Mouse (Mus musculus) CH12.LX (cell line): ENCODE data around the gene Nr2e1. TPM values are rescaled to one million over a fixed set of nuclear protein-coding genes. Genes with fewer than 3 reads are reported as not detected.

Experiments
- DNase-seq: peaks from one replicate; pipeline ENCODE4 v3.0.0-alpha.2; 2013; ENCODE audit errors: extremely low read depth
- H3K27ac ChIP-seq: 2 replicates; pipeline ENCODE4 v1.5.1; 2012; ENCODE audit warnings: low read depth, mild to moderate bottlenecking, control low read depth, moderate library complexity; ENCODE audit not compliant: insufficient read depth
- H3K27me3 ChIP-seq: replicated peaks from 2 replicates; pipeline ENCODE3; 2012; ENCODE audit warnings: inconsistent platforms
- H3K36me3 ChIP-seq, 2 experiments: replicated peaks in 1 of 2; 2 replicates each; pipeline versions ENCODE3 to v1.6.1; 2012; ENCODE audit warnings: inconsistent platforms in 1 of 2, low read length in 1 of 2, mild to moderate bottlenecking in 1 of 2, mixed read lengths in 1 of 2, moderate library complexity in 1 of 2; ENCODE audit not compliant: control insufficient read depth in 1 of 2, insufficient read depth in 1 of 2
- H3K4me1 ChIP-seq, 2 experiments: 2 replicates each; pipeline ENCODE4 v1.6.1; 2012; ENCODE audit warnings: inconsistent platforms in 1 of 2, moderate library complexity in 1 of 2; ENCODE audit not compliant: insufficient read depth in 2 of 2, control insufficient read depth in 1 of 2
- H3K4me2 ChIP-seq: 2 replicates; pipeline ENCODE4 v1.6.1; 2012; ENCODE audit warnings: low read depth, mild to moderate bottlenecking, control low read depth; ENCODE audit not compliant: poor library complexity, insufficient read depth, severe bottlenecking
- H3K4me3 ChIP-seq, 3 experiments: fragments of 150-350 bp in 1 of 3; sonication (generic) in 1 of 3; replicated peaks in 1 of 3; 2 replicates each; pipeline versions ENCODE3 to v1.5.1; 2011 to 2012; ENCODE audit warnings: low read depth in 2 of 3, low read length in 2 of 3, mild to moderate bottlenecking in 2 of 3, moderate library complexity in 2 of 3, control low read depth in 1 of 3, improper control_type of control experiment in 1 of 3, inconsistent platforms in 1 of 3, mixed read lengths in 1 of 3; ENCODE audit not compliant: poor library complexity in 1 of 3
- H3K79me2 ChIP-seq: replicated peaks from 2 replicates; pipeline ENCODE4 v1.6.1; 2012; ENCODE audit warnings: mild to moderate bottlenecking, moderate library complexity; ENCODE audit not compliant: control insufficient read depth, poor library complexity, insufficient read depth, severe bottlenecking; ENCODE audit errors: extremely low read depth
- H3K9ac ChIP-seq: 2 replicates; pipeline ENCODE4 v1.6.1; 2012; ENCODE audit warnings: low read depth, mild to moderate bottlenecking, control low read depth, moderate library complexity; ENCODE audit not compliant: insufficient read depth
- H3K9me3 ChIP-seq: replicated peaks from 2 replicates; pipeline ENCODE3; 2012; ENCODE audit warnings: low read length, inconsistent platforms, mixed read lengths
- CHD1 ChIP-seq: IDR thresholded peaks from 2 replicates; pipeline ENCODE4 v1.6.1; 2012; ENCODE audit warnings: low read depth, low read length, improper control_type of control experiment, inconsistent platforms
- CHD2 ChIP-seq: IDR thresholded peaks from 2 replicates; pipeline ENCODE4 v1.6.1; 2011; ENCODE audit warnings: low read length, improper control_type of control experiment
- CTCF ChIP-seq, 2 experiments: IDR thresholded peaks in 1 of 2; conservative IDR thresholded peaks in 1 of 2; 2 replicates each; pipeline ENCODE4 v1.5.1; 2011 to 2012; ENCODE audit warnings: low read depth in 2 of 2, low read length in 2 of 2, improper control_type of control experiment in 1 of 2, inconsistent platforms in 1 of 2, mild to moderate bottlenecking in 1 of 2, moderate library complexity in 1 of 2
- E2F4 ChIP-seq: IDR thresholded peaks from 2 replicates; pipeline ENCODE4 v1.6.1; 2011; ENCODE audit warnings: low read depth, low read length, improper control_type of control experiment; ENCODE audit not compliant: insufficient replicate concordance
- EP300 ChIP-seq: IDR thresholded peaks from 2 replicates; pipeline ENCODE4 v1.6.1; 2011; ENCODE audit warnings: low read length, improper control_type of control experiment
- HCFC1 ChIP-seq: IDR thresholded peaks from 2 replicates; pipeline ENCODE4 v1.6.1; 2012; ENCODE audit warnings: low read depth, mild to moderate bottlenecking, inconsistent platforms, low read length, improper control_type of control experiment
- IRF4 ChIP-seq: IDR thresholded peaks from 2 replicates; pipeline ENCODE4 v1.6.1; 2014; ENCODE audit warnings: low read depth, mild to moderate bottlenecking, inconsistent platforms, low read length, improper control_type of control experiment
- KAT2A ChIP-seq: IDR thresholded peaks from 2 replicates; pipeline ENCODE4 v1.6.1; 2012; ENCODE audit warnings: low read length, improper control_type of control experiment, inconsistent platforms; ENCODE audit not compliant: insufficient replicate concordance
- MAFK ChIP-seq: IDR thresholded peaks from 2 replicates; pipeline ENCODE4 v1.6.1; 2011; ENCODE audit warnings: low read length, improper control_type of control experiment; ENCODE audit not compliant: insufficient replicate concordance
- MAZ ChIP-seq: IDR thresholded peaks from 2 replicates; pipeline ENCODE4 v1.6.1; 2012; ENCODE audit warnings: low read depth, mild to moderate bottlenecking, inconsistent platforms, low read length, improper control_type of control experiment, moderate library complexity
- NELFE ChIP-seq: IDR thresholded peaks from 2 replicates; pipeline ENCODE4 v1.6.1; 2011; ENCODE audit warnings: low read depth, low read length, improper control_type of control experiment
- NRF1 ChIP-seq: IDR thresholded peaks from 2 replicates; pipeline ENCODE4 v1.6.1; 2014; ENCODE audit warnings: low read depth, mild to moderate bottlenecking, inconsistent platforms, low read length, improper control_type of control experiment, moderate library complexity
- PAX5 ChIP-seq: IDR thresholded peaks from 2 replicates; pipeline ENCODE4 v1.6.1; 2012; ENCODE audit warnings: low read length, inconsistent platforms, mixed read lengths
- POLR2AphosphoS2 ChIP-seq: IDR thresholded peaks from 2 replicates; pipeline ENCODE4 v1.6.1; 2011; ENCODE audit warnings: low read depth, low read length, improper control_type of control experiment
- RCOR1 ChIP-seq: conservative IDR thresholded peaks from 2 replicates; pipeline ENCODE4 v1.6.1; 2012; ENCODE audit warnings: low read depth, mild to moderate bottlenecking, inconsistent platforms, low read length, improper control_type of control experiment
- SIN3A ChIP-seq: IDR thresholded peaks from 2 replicates; pipeline ENCODE4 v1.6.1; 2012; ENCODE audit warnings: low read length, improper control_type of control experiment, inconsistent platforms
- SMC3 ChIP-seq: IDR thresholded peaks from 2 replicates; pipeline ENCODE4 v1.6.1; 2011; ENCODE audit warnings: low read depth, low read length, improper control_type of control experiment
- TBP ChIP-seq: conservative IDR thresholded peaks from 2 replicates; pipeline ENCODE4 v1.6.1; 2011; ENCODE audit warnings: low read depth, low read length, improper control_type of control experiment
- TCF12 ChIP-seq: IDR thresholded peaks from 2 replicates; pipeline ENCODE4 v1.6.1; 2014; ENCODE audit warnings: low read depth, mild to moderate bottlenecking, inconsistent platforms, low read length, improper control_type of control experiment
- ZC3H11A ChIP-seq: IDR thresholded peaks from 2 replicates; pipeline ENCODE4 v1.6.1; 2012; ENCODE audit warnings: low read depth, mild to moderate bottlenecking, inconsistent platforms, low read length, improper control_type of control experiment
- ZKSCAN1 ChIP-seq: IDR thresholded peaks from 2 replicates; pipeline ENCODE4 v1.6.1; 2012; ENCODE audit warnings: low read depth, inconsistent platforms, low read length, improper control_type of control experiment, borderline replicate concordance
- ZMIZ1 ChIP-seq: IDR thresholded peaks from 2 replicates; pipeline ENCODE4 v1.6.1; 2012; ENCODE audit warnings: low read depth, mild to moderate bottlenecking, inconsistent platforms, low read length, improper control_type of control experiment
- ZNF384 ChIP-seq: IDR thresholded peaks from 2 replicates; pipeline ENCODE4 v1.6.1; 2012; ENCODE audit warnings: low read depth, low read length, improper control_type of control experiment, inconsistent platforms
- dilution Hi-C: fragments of 300-500 bp; cut with MboI; formaldehyde crosslinking; loops from 2 replicates; pipeline ENCODE4 v1.14.3; 2020; ENCODE audit warnings: low sequenced_read_pairs; ENCODE audit not compliant: extremely low pct_unique_long_range_greater_than_20kb, extremely low pct_ligation_motif_present
- in situ Hi-C: fragments of 300-500 bp; cut with MboI; formaldehyde crosslinking; loops from 3 replicates; pipeline ENCODE4 v1.14.3; 2019; ENCODE audit warnings: low sequenced_read_pairs, low pct_ligation_motif_present, low pct_unique_long_range_greater_than_20kb, mixed read lengths
- polyA plus RNA-seq: library from polyadenylated mRNA; unstranded; fragments of >175 nt; gene quantifications from 2 replicates; pipeline ENCODE4 v1.2.1, GENCODE M21; 2012; ENCODE audit warnings: low read depth; ENCODE audit not compliant: insufficient read length
- total RNA-seq, 2 experiments: library from RNA; depleted of rRNA; stranded (reverse); fragments of 300-350 nt in 1 of 2; fragments of >200 nt in 1 of 2; gene quantifications; 2 replicates each; pipeline ENCODE4 v1.2.3; 2012 to 2014

Gene Nr2e1
- total and polyA plus RNA-seq, 3 experiments, result not detected

- TF ChIP-seq POLR2AphosphoS2 (no peak), CHD1 (no peak), E2F4 (no peak), HCFC1 (no peak), KAT2A (no peak), PAX5 (no peak), MAZ (no peak), ZNF384 (no peak), ZC3H11A (no peak), CHD2 (no peak), ZMIZ1 (no peak)
These were observed 8.0 kb upstream of the Nr2e1 start (continued) for GRCm38 (mm10) chr10:42591185-42591992.

- H3K9ac ChIP-seq, result no peak overlapping the region
- dilution Hi-C loops, result no loop called here
- H3K27ac ChIP-seq, result no peak overlapping the region
- H3K9me3 ChIP-seq, result no peaks in the 10 kb centered on the region
- peaks cover 37% of the 10 kb centered on the region for H3K27me3 ChIP-seq
- no peaks in the 10 kb centered on the region for H3K36me3 ChIP-seq
- DNase-seq, result no peak
- H3K4me3 ChIP-seq, result no peak overlapping the region
- TF ChIP-seq MAZ, result no peak
- TF ChIP-seq E2F4, result no peak
- peak; percentile 73 for TF ChIP-seq ZNF384
- TF ChIP-seq ZKSCAN1, result no peak
- no peak for TF ChIP-seq IRF4
- peaks cover 6 to 12% of the 10 kb centered on the region in 2 experiments for H3K4me1 ChIP-seq
- in situ Hi-C loops, result no loop called here
- H3K4me2 ChIP-seq, result peak overlapping the region; percentile 70
- no peaks in the 10 kb centered on the region for H3K79me2 ChIP-seq
These were observed 7.1 kb upstream of the Nr2e1 start for GRCm38 (mm10) chr10:42590261-42591184.

- no peak overlapping the region for H3K4me2 ChIP-seq
- in situ Hi-C loops, result no loop called here
- H3K36me3 ChIP-seq, result no peaks in the 10 kb centered on the region
- H3K9me3 ChIP-seq, result peaks cover 2% of the 10 kb centered on the region
- no peaks in the 10 kb centered on the region for H3K79me2 ChIP-seq
- TF ChIP-seq IRF4, result no peak
- TF ChIP-seq CHD1, result no peak
- TF ChIP-seq MAFK, result no peak
- no peak for TF ChIP-seq TCF12
- TF ChIP-seq NRF1, result no peak
- TF ChIP-seq SIN3A, result no peak
- no peak for TF ChIP-seq SMC3
- no peak for TF ChIP-seq CTCF (conservative IDR thresholded peaks at IDR 0.05 in 1 of 2, IDR thresholded peaks at IDR 0.05 in 1 of 2; ENCODE audit: low read depth in 2 of 2, low read length in 2 of 2)
- TF ChIP-seq ZKSCAN1, result no peak
- no peak for TF ChIP-seq RCOR1
- TF ChIP-seq EP300, result no peak
- no peak for TF ChIP-seq MAZ
- no peak for TF ChIP-seq KAT2A
- TF ChIP-seq TBP, result no peak
- TF ChIP-seq NELFE, result no peak
- TF ChIP-seq, all 38 proteins: peak for 0
- no peak overlapping the region for H3K4me3 ChIP-seq
- no peak overlapping the region for H3K27ac ChIP-seq
- dilution Hi-C loops, result no loop called here
- DNase-seq, result no peak
- peaks cover 6 to 12% of the 10 kb centered on the region in 2 experiments for H3K4me1 ChIP-seq
- no peak overlapping the region for H3K9ac ChIP-seq
- peaks cover 37% of the 10 kb centered on the region for H3K27me3 ChIP-seq
These were observed 6.1 kb upstream of the Nr2e1 start for GRCm38 (mm10) chr10:42589505-42589904.
